Mouse (Mus musculus) C2C12 (cell line): ENCODE measurements at regions not wholly inside any gene's neighbourhood (a gene's known extent, or its start where the extent isn't known, plus 50 kb on each side); places are given as distances from the start of the nearest gene placed in this dataset.

Source experiments
- H3K27me3 ChIP-seq: one replicate; pipeline ENCODE4 v1.6.1; 2011; ENCODE audit not compliant: control insufficient read depth, insufficient read depth, insufficient read length
- H3K36me3 ChIP-seq: one replicate; pipeline ENCODE4 v1.6.1; 2011; ENCODE audit not compliant: control insufficient read depth, insufficient read depth
- H3K4me3 ChIP-seq: one replicate; pipeline ENCODE4 v1.5.1; 2011; ENCODE audit warnings: mild to moderate bottlenecking, control low read depth; ENCODE audit not compliant: poor library complexity, insufficient read depth, severe bottlenecking
- H3K79me2 ChIP-seq: one replicate; pipeline ENCODE4 v1.6.1; 2011; ENCODE audit not compliant: control insufficient read depth, insufficient read depth
- H3K79me3 ChIP-seq: one replicate; pipeline ENCODE4 v1.6.1; 2011; ENCODE audit warnings: low read depth, control low read depth
- H3ac ChIP-seq: one replicate; pipeline ENCODE3; 2011; ENCODE audit warnings: low read depth; ENCODE audit not compliant: control insufficient read depth, insufficient read length
- CEBPB ChIP-seq: IDR thresholded peaks from one replicate; pipeline ENCODE4 v1.6.1; 2011; ENCODE audit warnings: low read depth, mild to moderate bottlenecking, control low read depth, moderate library complexity
- CTCF ChIP-seq: IDR thresholded peaks from one replicate; pipeline ENCODE4 v1.5.1; 2011; ENCODE audit not compliant: control insufficient read depth, insufficient read depth, insufficient read length
- FOSL1 ChIP-seq: IDR thresholded peaks from one replicate; pipeline ENCODE4 v1.8.0; 2011; ENCODE audit warnings: mild to moderate bottlenecking, low read length; ENCODE audit not compliant: poor library complexity, insufficient read depth, severe bottlenecking
- MAX ChIP-seq: IDR thresholded peaks from one replicate; pipeline ENCODE4 v1.6.1; 2011; ENCODE audit warnings: mild to moderate bottlenecking, control low read depth
- MYOD1 ChIP-seq: IDR thresholded peaks from one replicate; pipeline ENCODE4 v1.6.1; 2011; ENCODE audit warnings: low read depth; ENCODE audit not compliant: control insufficient read depth, insufficient read length
- MYOG ChIP-seq: IDR thresholded peaks from one replicate; pipeline ENCODE4 v1.6.1; 2011; ENCODE audit not compliant: control insufficient read depth, insufficient read length; ENCODE audit errors: extremely low read depth
- USF1 ChIP-seq: IDR thresholded peaks from one replicate; pipeline ENCODE4 v1.6.1; 2011; ENCODE audit warnings: low read depth, mild to moderate bottlenecking, control low read depth, moderate library complexity

GRCm38 (mm10) chr1:91715341-91715740 lies 85.9 kb upstream of the Twist2 start:
- Histone ChIP-seq H3K79me3 (no peaks in the 10 kb centered on the region), H3ac (no peak overlapping the region), H3K4me3 (no peak overlapping the region), H3K27me3 (no peaks in the 10 kb centered on the region), H3K79me2 (no peaks in the 10 kb centered on the region), H3K36me3 (no peaks in the 10 kb centered on the region)
- TF ChIP-seq CEBPB, result no peak
- TF ChIP-seq MAX, result no peak
- TF ChIP-seq MYOD1, result no peak
- TF ChIP-seq FOSL1, result no peak
- TF ChIP-seq USF1, result no peak
- no peak for TF ChIP-seq MYOG
- TF ChIP-seq CTCF, result no peak

- Histone ChIP-seq H3K27me3 (no peaks in the 10 kb centered on the region), H3K79me3 (no peaks in the 10 kb centered on the region), H3K79me2 (no peaks in the 10 kb centered on the region), H3K36me3 (no peaks in the 10 kb centered on the region), H3K4me3 (no peak overlapping the region), H3ac (no peak overlapping the region)
- TF ChIP-seq MAX (no peak), FOSL1 (no peak), MYOG (no peak), CTCF (no peak), CEBPB (no peak), MYOD1 (no peak), USF1 (no peak)
These were observed 85.5 kb upstream of the Twist2 start for GRCm38 (mm10) chr1:91715791-91716190.

- no peaks in the 10 kb centered on the region for H3K27me3 ChIP-seq
- H3ac ChIP-seq, result no peak overlapping the region
- no peaks in the 10 kb centered on the region for H3K79me3 ChIP-seq
- no peak overlapping the region for H3K4me3 ChIP-seq
- TF ChIP-seq CEBPB (no peak), MYOD1 (no peak), FOSL1 (no peak), CTCF (no peak), USF1 (no peak), MYOG (no peak), MAX (no peak)
- H3K79me2 ChIP-seq, result no peaks in the 10 kb centered on the region
- H3K36me3 ChIP-seq, result no peaks in the 10 kb centered on the region
These were observed 84.4 kb upstream of the Twist2 start for GRCm38 (mm10) chr1:91716836-91717235.

GRCm38 (mm10) chr1:91717961-91718360 lies 83.3 kb upstream of the Twist2 start:
- no peaks in the 10 kb centered on the region for H3K27me3 ChIP-seq
- no peaks in the 10 kb centered on the region for H3K36me3 ChIP-seq
- no peak overlapping the region for H3ac ChIP-seq
- TF ChIP-seq MYOG (no peak), CTCF (no peak), FOSL1 (no peak), MYOD1 (no peak), USF1 (no peak), MAX (no peak), CEBPB (no peak)
- no peak overlapping the region for H3K4me3 ChIP-seq
- no peaks in the 10 kb centered on the region for H3K79me3 ChIP-seq
- H3K79me2 ChIP-seq, result no peaks in the 10 kb centered on the region

- Histone ChIP-seq H3K27me3 (no peaks in the 10 kb centered on the region), H3K36me3 (no peaks in the 10 kb centered on the region), H3K79me2 (no peaks in the 10 kb centered on the region), H3ac (no peak overlapping the region), H3K79me3 (no peaks in the 10 kb centered on the region), H3K4me3 (no peak overlapping the region)
- no peak for TF ChIP-seq CTCF
- TF ChIP-seq CEBPB, result no peak
- TF ChIP-seq MAX, result no peak
- TF ChIP-seq MYOD1, result no peak
- TF ChIP-seq USF1, result no peak
- no peak for TF ChIP-seq MYOG
- no peak for TF ChIP-seq FOSL1
These were observed 72.0 kb upstream of the Twist2 start for GRCm38 (mm10) chr1:91729246-91729645.

- TF ChIP-seq MYOD1 (no peak), CTCF (no peak), FOSL1 (no peak), USF1 (no peak), MYOG (no peak), CEBPB (no peak), MAX (no peak)
- Histone ChIP-seq H3K27me3 (no peaks in the 10 kb centered on the region), H3ac (no peak overlapping the region), H3K4me3 (no peak overlapping the region), H3K36me3 (no peaks in the 10 kb centered on the region), H3K79me2 (no peaks in the 10 kb centered on the region), H3K79me3 (no peaks in the 10 kb centered on the region)
These were observed 71.0 kb upstream of the Twist2 start for GRCm38 (mm10) chr1:91730281-91730680.
